Mouse (Mus musculus) CD4-positive, CD25-positive, alpha-beta regulatory T cell, adult 4 months (primary cell): Measurements from ENCODE around the gene Fap. TPM values are rescaled to one million over a fixed set of nuclear protein-coding genes. Genes with fewer than 3 reads are reported as not detected.

Experiments
- ATAC-seq: one replicate; pipeline ENCODE4 v1.8.0; 2017
- polyA plus RNA-seq, 2 experiments: library from polyadenylated mRNA; unstranded; fragments of 100-300 nt; shearing (Covaris generic); gene quantifications; one replicate each; pipeline ENCODE4 v1.2.1; 2017

Gene Fap
- under 1 TPM in 1 of 2 experiments, not detected in 1; 0.27 TPM for polyA plus RNA-seq

DNA sequence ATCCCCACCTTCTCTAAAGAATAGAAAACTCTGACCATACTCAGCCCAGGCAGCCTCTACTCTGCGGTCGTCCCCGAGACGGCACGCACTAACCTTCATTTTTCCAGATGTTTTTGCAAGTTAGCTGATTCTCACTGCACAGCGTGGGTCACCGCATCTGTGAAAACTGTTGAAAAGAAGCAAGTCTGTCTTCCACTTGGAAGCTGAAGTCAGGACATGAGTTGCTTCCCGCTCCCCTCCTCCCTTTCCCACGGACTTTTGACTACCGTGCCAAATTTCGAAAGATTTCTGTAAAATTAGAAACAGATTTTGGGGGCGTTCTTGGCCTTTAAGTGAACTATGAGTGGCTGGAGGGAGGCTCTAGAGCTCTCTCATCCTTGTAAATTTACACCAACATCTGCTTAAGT lies at the start of gene Fap:
Gene Fap (minus strand): TSS at position 323 of the 407 bp plus-strand sequence.
- no peak for ATAC-seq

DNA sequence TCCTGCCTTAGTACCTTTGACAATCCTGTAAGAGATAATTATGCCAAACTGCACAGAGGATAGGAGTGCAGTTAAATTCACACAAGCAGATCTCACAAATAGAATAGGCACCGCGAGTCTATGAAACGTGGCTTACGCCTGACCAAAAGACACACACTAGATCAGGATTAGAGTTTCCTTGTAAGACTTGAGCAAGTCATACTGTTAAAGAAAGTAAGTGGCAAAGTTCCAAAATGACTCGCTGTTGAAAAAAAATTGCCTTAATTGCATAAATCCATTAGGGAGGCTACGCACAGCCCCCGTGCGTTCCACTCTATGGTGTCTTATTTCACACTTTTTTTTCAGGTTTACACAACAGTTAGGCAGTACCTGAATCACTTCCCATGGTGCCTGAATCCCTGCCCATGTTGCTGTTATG lies 49.2 kb upstream of the Fap start:
- ATAC-seq = no peak

- no peak for ATAC-seq
These were observed 45.8 kb upstream of the Fap start for GRCm38 (mm10) chr2:62619679-62620078.

GRCm38 (mm10) chr2:62618934-62619341 lies 45.1 kb upstream of the Fap start:
- ATAC-seq = no peak

GRCm38 (mm10) chr2:62613133-62613532 lies 39.3 kb upstream of the Fap start:
- no peak for ATAC-seq

DNA sequence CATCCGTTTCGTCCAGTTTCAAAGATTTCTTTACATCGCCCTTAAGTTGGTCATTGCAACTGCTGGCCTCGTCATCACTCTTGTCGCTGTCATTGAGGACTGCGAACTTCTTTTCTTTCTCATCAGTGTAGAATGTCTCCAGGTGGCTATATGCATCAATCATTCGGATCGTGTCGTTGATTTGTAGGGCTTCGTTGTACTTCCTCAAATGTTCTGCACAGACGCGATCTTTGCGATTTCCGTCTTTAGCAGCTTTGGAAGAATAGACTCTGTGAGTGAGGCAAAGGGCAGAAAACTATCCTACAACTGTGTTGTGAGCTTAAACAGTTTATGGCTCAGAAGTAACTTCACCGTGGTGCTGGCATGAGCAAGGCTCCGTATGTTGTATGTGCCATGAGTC lies 32.3 kb upstream of the Fap start:
- ATAC-seq = no peak

DNA sequence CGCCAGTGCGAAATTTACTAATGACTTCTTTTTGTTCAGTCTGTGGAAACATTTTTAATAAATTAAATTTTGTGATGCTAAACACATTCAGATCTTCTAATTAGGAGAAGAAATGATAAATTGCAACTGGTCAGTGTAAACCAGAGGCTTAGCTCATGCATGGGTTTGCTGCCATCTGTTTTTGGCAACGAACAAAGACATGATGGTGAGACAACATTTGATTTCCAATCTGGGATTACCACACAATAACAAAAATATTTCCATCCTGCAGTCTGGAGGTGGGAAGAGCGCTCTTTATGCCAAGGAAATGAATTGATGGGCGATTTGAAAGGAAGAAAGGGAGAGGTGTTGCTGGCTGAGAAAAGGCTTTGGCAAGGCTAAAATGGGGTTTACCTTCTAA lies 29.7 kb upstream of the Fap start:
- no peak for ATAC-seq

GRCm38 (mm10) chr2:62596586-62596985 lies 22.7 kb upstream of the Fap start:
- ATAC-seq = no peak

- no peak for ATAC-seq
These were observed 20.6 kb upstream of the Fap start for GRCm38 (mm10) chr2:62594491-62594890.

DNA sequence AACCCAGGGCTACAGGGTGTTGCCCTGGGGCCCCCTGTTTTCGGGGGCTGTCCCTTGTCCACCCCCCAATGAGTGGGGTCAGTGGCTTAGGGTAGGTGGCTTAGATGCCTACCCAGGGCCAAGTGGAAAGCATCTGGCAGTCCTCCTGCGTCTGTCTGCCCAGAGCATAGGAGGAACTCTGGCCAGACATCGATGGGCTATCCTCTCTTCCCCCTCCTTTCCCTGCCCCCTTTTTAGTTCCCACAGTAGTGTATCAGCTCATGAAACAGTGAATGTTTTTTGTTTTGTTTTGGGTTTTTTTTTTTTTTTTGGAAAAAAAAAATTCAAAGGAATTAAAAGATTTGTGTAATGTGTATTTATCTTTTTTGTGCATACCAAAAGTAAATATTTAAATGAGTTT lies 17.7 kb upstream of the Fap start:
- ATAC-seq = no peak

DNA sequence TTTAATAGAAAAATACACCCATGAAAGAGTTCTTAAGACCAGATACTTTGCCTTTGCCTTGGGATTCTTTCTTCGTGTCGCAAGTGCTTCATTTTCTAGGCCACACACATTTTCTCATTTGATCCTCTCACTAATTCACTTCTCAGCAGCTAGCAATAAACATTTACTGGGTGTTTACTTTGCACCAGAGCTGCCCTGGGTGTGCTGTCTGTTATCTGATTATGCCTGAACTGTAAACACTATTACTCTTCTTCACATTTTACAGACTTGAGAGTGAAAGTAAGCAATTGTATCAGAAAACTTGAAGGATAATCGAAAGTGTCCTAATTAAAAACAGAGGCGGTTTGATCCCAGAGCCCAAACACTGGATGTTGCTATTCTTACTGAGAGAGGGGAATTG lies 15.5 kb upstream of the Fap start:
- ATAC-seq = no peak

- ATAC-seq = no peak
These were observed 11.9 kb upstream of the Fap start for GRCm38 (mm10) chr2:62585769-62586168.

DNA sequence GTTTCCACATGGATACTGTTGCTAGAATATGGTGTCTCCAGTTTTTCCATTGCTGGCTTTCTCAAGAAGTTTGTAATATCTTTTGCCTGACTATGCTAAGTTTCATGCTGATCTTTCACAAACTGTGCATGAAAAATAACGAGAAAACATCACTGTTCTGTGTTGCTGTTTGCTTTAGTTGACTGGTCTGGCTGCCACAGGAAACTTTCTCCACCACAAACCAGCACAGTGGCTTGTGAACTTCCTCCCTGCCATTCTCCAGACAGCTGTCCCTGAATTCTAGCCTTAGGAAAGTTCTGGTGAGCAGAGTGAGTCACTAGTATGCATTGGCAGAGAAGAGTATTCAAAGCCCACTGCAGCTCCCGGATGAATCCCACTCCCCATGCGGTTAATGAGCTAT lies 1.1 kb upstream of the Fap start:
- ATAC-seq = no peak

DNA sequence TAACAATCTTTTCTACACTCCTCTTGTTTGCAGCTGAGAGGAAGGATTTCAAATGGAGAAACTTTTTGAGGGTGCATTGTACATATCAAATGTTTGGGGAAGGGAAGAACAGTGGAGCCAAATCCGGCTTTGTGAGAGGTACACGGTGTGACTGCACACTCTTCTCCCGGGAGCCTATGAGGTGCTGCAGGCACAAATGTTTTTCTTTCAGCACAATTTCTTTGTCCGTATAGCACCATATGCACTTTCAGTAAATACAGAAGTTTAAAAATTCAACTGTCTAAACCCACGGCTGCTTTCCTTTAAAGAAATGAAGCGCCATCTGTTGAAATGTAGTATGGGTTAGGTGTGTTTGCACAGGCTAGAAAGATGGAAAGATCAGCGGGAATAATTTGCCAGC lies 375 bp upstream of the Fap start:
- no peak for ATAC-seq

GRCm38 (mm10) chr2:62573099-62573752 lies 649 bp downstream of the Fap start:
- ATAC-seq = no peak

DNA sequence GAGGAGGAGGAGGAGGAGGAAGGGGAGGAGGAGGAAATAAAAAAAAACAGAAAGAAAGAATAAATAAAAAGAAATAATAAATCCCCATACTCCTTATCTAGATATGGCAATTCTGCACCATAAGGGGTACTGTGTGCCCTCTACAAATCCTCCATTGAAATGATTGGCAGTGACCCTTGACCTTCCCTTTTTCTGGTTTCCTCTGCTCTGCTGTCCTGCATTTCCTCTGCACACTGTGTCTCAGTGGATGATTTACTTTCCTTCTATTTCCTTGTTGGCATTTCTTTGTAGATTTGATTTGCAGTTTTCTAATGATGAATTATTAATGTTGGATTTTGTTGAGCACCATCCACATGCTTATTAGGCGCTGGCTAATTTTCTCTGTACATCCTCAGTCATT lies 9.2 kb downstream of the Fap start:
- ATAC-seq = no peak

- no peak for ATAC-seq
These were observed 11.0 kb downstream of the Fap start for GRCm38 (mm10) chr2:62562661-62563485.

DNA sequence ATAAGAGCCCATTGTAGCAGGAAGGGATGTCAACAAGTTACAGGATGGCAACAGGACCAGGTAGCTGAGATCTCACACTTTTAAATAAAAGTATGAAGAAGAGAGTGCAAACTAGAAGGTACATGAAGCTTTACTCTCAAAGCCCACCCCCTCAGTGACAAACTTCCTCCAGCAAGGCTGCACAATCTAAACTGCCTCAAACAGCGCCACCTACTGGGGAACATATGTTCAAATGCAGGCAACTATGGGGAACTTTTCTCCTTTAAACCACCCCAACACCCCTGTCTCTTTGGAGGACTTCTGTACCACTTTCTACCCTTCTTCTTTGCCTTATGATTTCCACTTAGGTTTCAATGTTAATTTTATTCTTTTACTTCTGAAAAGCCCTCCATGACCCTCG lies 16.5 kb downstream of the Fap start:
- no peak for ATAC-seq

DNA sequence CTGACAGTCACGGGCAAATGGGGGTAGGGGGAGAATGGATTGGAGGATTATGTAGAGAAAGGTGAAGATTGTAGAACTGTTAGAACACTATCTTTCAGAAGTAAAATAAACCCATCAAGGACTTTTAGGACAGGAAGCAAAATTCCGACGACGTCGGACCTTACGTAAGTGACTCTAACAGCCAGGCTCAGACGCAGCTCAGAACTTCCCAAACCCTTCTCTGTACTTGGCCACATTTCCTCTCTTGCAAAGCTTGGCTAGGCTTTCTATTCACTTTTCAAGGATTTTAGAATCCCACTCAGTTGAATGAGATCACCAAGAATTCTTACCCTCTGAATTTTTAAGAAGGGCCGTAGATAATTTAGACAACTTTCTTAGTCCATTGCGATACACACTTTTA lies 17.5 kb downstream of the Fap start:
- ATAC-seq = no peak

- no peak for ATAC-seq
These were observed 24.2 kb downstream of the Fap start for GRCm38 (mm10) chr2:62549659-62550058.

DNA sequence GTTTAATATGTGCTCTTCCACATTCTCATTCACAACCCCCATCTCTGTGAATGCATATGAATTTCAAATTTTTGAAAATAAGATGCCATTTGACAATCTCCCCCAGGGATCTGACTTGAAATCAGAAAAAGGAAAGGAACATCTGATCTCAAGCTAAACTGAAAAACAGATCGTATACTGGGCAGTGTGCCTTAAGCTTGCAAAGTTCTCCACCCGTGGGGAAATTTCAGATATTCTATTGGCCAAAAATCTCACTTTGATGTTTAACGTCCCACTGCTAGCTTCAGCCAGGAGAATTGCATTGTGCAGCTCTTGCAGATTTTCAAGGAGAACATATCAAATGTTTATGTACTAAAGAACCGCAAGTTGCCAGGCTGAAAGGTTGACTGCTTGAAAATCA lies 24.7 kb downstream of the Fap start:
- ATAC-seq = no peak

GRCm38 (mm10) chr2:62548104-62548503 lies 25.8 kb downstream of the Fap start:
- ATAC-seq = no peak

DNA sequence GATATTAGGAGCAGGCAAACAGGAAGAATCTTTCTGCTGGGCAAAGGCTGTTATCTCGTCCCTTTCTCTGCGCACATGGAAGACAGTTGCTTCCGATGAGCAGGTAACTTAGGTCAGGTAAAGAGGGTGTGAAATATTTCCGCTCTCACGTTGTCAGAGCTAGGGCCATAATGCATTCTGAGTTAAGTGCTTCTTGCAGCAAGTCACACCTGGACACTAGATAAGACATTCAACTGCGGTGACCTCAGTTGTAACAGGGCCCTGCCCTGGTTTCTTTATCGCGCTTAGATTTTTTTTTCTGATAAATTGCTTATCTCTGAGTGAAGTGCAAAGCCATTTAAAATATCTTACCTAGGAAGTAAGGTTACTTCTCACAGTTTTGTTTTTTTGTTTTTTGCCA lies 38.4 kb downstream of the Fap start:
- ATAC-seq = no peak

- no peak for ATAC-seq
These were observed 42.8 kb downstream of the Fap start for GRCm38 (mm10) chr2:62531065-62531464.
